Mouse (Mus musculus) heart, adult 9 months (tissue): ENCODE measurements around the gene Slit3.

Experiments
- DNase-seq, 2 experiments: peaks; one replicate each; pipeline ENCODE4 v3.0.0; 2022; ENCODE audit warnings: low spot score in 2 of 2

The Slit3 gene

GRCm38 (mm10) chr11:35274036-35274435, 153.0 kb downstream of the Slit3 start:
- no peak for DNase-seq

- DNase-seq: no peak
These were observed 154.3 kb downstream of the Slit3 start for GRCm38 (mm10) chr11:35275300-35275699.

GRCm38 (mm10) chr11:35276001-35276400, 155.0 kb downstream of the Slit3 start:
- DNase-seq: no peak

DNA sequence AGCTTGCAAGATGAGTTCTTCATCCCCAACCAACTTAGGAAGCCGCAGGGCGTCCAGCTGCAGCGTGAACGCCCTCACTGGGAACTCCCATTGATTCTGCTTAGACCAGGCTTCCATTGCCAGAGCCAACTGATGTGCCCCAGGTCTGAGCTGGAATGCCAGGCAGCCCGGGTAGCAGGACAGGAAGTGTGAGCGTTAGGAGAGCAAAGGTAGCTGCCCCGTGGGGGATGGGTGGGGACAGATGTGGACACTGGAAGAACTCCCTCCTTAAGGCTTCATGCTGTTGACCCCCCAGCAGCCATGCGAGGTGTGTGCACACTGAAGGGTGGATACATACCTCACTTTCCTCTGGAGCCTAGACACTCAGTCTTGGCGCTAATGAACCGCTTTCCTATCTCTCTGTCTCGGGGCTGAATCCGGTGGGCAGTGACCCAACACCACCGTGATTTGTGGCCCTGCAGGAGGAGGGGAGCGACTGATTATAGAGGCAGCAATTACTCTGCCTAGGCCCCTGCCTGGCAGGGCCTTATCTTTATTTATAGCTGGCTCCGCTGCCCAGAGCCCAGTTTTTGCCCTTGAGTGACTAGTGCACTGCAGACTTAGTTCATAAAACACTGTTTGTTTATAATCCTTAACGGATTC, 157.2 kb downstream of the Slit3 start:
- DNase-seq: peak; percentile 17 to 25

- DNase-seq: no peak
These were observed 159.8 kb downstream of the Slit3 start for GRCm38 (mm10) chr11:35280826-35281225.

- no peak for DNase-seq
These were observed 161.1 kb downstream of the Slit3 start for GRCm38 (mm10) chr11:35282001-35282632.

- no peak for DNase-seq
These were observed 162.0 kb downstream of the Slit3 start for GRCm38 (mm10) chr11:35282825-35283571.

DNA sequence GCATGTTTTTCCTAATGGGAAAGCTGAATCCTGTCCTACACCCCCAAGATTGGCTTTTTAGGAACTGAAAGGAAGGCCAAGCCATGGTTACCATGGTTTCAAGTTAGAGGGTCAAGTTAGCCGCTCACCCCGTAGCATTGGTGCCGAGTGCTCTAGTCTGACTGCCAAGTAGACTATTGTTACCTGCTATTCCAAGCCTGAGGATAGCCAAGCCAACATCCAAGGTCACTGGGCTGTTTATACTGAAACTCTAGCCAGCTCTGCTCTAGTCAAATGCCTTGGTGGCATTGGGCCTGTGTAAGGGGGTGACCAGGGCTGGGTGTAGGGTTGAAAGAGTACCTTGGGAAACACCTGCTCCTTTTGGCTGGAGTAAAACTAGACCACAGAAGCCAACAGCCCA, 162.7 kb downstream of the Slit3 start:
- peak; percentile 63 to 68 for DNase-seq

DNA sequence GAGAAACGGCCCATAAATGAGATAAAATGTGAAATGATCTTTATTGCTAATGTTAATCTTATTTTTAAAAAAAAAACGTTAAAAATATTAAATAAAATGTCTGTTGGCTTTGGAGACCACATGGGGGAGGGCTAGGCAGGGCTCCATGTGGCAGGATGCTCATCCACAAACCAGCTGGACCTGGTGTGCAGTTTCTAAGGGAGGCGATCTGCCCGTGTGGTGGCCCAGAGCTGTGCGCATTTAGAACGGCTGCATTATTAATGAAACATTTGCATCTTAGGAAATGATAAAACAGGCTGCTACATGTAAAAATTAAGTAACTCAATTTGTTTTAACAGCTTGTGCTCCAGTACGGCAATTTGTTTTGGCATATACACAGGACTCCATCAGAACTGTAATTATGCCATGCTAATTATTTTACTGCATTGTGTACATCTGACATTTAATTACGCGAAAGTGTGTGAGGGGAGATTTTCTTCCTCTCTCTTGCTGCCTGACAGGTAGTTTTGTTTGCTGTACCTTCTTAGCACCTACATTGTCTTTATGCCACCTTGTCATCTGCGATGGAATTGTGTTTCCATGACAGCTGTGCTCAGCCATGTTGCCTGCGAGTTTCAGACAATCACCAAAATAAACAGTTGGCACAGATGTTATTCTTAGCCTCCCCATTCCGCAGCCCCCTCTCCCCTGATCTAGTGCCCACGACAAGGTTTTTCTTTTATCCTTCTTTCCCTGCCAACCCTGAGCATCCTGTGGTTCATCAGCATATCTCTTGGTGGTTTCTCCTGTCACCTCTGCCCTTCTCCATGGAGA, 165.8 kb downstream of the Slit3 start:
- no peak for DNase-seq

- DNase-seq: peak; percentile 33 to 69
These were observed 167.0 kb downstream of the Slit3 start for GRCm38 (mm10) chr11:35288056-35288455.

DNA sequence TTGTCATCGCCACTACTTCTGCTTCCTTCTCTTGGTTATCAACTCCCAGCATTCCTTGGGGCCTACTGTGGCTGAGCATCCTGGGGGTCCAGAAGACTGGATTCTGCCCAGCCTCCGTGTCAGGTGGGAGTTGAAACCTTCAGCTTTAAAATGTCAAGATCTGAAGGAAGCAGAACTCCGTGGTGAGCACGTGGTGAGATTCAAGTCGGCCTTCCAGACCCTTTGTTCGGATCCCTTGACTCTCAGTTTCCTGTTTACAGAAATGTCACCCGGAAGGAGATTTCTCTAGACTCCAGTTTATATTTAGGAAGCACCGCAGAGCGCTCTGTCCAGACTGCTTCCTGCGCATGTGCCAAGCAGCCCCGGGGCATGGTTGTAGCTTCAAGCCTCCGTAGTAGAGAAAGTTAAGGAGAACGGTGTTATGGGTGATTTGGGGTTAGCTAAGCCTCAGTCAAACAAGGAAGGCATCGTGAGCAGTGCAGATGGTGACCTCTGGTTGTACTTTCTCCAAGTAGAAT, 167.8 kb downstream of the Slit3 start:
- DNase-seq: peak in 1 of 2 experiments; percentile 15

DNA sequence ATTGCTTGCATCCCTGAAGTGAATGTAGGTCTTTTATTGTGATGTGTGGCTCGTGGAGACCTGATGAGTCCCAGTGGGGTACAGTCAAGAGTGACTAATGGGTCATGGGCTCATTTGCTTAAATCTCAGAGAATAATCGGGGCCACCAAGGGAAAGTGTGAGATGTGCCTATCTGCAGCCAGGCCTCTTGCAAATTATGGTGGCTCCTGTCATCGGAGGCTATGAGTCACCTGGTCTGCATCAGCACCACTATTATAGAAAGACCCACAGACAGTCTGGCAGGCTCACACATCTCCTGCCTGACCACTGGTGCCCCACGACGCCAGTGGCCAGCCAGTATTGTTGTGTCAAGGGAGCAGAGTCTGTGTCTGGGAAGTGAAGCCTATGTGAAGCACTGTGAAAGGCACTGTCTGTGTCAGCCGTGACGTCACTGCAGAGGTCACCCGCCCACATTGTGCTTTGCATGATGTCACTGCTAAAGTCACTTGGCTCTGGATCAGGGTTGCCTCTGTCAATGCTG, 171.3 kb downstream of the Slit3 start:
- DNase-seq: no peak

DNA sequence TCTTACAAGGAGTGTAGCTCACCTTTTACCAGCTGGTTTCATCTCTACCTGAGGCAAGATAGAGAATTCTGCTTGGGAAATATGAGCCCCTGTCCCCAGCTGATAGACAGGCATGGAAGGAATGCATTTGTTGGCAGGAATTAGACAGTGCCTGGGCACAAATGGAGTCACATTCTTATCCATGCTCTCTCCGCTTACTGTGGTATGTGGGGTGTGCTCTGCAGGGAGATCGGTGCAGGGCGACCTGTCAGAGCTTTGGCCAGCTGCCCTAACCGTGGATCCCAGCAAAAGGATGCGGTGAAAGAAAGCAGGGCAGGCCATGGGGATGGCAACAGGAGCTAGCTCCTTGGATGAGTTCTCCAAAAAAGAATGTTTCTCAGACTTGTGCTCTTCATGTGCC, 172.2 kb downstream of the Slit3 start:
- DNase-seq: peak; percentile 49 to 54

- DNase-seq: no peak
These were observed 173.6 kb downstream of the Slit3 start for GRCm38 (mm10) chr11:35294670-35295069.

DNA sequence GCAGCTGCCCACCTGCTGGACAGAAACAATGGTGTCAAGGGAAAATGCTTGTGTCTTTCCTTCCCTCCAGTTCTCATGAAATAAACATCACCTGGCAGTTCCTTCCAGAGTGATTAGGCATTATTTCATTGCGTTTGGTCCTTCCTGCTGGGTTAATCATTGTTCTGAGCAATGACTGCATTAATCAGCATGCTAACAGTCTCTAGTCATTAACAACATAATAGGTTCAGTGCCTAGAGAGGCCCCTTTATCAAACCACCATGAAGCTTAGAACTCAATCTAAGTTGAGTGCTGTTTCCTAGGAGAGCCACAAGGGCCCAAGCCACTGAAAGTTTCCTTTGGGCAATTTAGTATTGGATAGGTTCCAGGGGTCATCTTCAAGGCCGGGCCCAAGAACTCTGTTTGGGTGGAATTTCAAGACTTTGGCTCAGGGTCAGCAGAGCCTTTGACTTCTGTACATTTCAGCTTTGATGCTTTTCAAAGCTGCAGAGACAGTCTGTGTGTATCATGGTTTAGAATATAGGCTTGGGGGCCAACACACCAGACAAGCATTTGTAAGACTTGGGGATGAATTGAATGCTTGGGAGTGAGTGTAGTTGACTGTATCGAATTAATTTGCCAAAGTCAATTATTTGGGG, 174.3 kb downstream of the Slit3 start:
- DNase-seq: no peak

DNA sequence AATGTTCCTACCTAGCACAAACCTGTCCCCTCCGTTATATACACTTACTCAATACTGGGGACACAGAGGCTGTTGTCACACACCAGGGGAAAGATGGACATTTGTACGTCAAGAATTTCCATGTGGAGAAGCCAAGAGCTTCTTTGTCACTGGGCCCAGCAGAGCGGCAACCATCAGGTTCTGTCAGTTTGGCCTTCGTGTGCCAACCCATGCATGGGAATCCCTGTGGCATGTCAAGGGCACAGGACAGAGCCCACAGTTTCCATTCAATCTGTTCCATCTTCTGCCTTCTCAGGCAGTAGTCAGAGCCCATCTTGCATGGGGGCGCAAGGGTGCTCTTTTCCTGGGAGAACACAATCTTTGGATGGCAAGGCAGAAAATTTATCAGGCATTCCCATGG, 175.8 kb downstream of the Slit3 start:
- DNase-seq: no peak

DNA sequence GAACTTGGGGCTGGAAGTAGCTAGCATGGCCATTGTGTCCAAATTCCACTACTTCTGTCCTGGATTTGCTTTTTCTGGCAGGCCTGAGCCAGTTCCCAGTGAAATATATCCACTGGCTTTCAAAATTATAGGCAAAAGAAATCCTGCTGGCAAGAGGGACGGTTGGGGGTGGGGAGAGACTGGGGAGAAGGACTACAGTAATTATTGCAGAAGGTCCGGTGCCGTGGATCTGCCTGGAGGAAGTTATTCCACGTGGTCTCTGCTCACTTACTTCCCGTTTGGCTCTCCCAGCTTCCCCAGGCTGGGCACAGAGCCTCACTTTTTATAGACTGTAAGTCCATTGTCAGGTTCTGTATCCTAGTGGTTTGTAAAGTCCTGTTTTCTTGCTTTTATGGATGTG, 176.3 kb downstream of the Slit3 start:
- DNase-seq: peak; percentile 54 to 67

GRCm38 (mm10) chr11:35298526-35298925, 177.5 kb downstream of the Slit3 start:
- DNase-seq: no peak

- DNase-seq: no peak
These were observed 178.9 kb downstream of the Slit3 start for GRCm38 (mm10) chr11:35299857-35300375.

GRCm38 (mm10) chr11:35302272-35302671, 181.2 kb downstream of the Slit3 start:
- DNase-seq: no peak
